20 mouse cellular contexts compared by ENCODE assay signal in the genomic region with DNA sequence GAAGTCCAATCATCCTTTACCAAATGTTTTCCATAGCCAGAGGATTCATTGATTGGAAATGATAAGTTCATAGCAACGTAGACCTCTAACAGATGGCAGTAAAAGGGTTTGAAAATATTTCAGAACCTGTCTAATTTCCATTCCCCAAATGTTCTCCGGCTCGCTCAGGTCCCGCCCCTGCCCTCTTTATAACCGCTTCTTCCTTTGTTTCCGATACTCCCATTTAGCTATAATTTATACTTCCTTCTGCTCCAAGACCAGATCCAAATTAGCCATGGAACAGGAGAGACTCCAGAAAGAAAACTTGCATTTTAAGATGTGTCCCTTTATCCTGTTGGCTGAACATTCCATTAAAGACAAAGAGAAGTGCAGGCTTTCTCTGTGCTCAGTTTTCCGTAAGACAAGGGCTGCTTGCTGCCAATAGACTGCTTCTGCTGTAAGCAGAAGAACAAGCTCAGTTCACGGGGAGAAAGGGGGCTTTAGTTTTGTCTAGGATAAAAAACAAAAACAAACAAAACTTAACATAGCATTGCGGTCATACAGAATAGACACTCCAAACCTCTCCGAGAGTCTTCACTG.
DNase-seq lines count a peak whose midpoint lies in the region; ATAC-seq and TF ChIP-seq lines count a peak whose summit lies in the region.
"Had no signal": no experiment of that assay in that cellular context is flagged by ENCODE, and none has a peak within 500 bp of the region (broad histone marks: within the 10 kb centered on the region; RNA-seq: fewer than 3 reads in every experiment).

No protein-coding gene starts in this region.

- peak overlapping the region; percentile 35; the same call in 1 of the 2 replicates for H3K9ac ChIP-seq in forebrain, embryonic 14.5 days (ENCODE audit: low read length)
- H3K9ac ChIP-seq in forebrain, postnatal 0 days: 0 out of 2 replicates have a peak overlapping the region, but pooled peaks have one; percentile 19
- H3K9ac ChIP-seq: embryonic facial prominence, embryonic 15.5 days; heart, embryonic 12.5 days; midbrain, embryonic 12.5 days had no signal

- WGBS in forebrain, embryonic 14.5 days: 20% methylated on average over 10 of the region's 10 CpGs
- 20% methylated on average over 10 of the region's 10 CpGs for WGBS in forebrain, postnatal 0 days

- peak; percentile 72 for ATAC-seq in forebrain, embryonic 14.5 days
- peak; percentile 59 for ATAC-seq in forebrain, postnatal 0 days
- ATAC-seq: inflammation-experienced regulatory T-cells, adult 6 months had no signal

- H3K27ac ChIP-seq in layer of hippocampus, adult 2 months: no peak overlapping the region; the same call in 1 of the 2 replicates
- no peak overlapping the region for H3K27ac ChIP-seq in forebrain, embryonic 14.5 days (ENCODE audit: low read depth, low read length)
- H3K27ac ChIP-seq in forebrain, postnatal 0 days (ENCODE audit: low read depth, low read length): no peak overlapping the region
- H3K27ac ChIP-seq: embryonic facial prominence, embryonic 15.5 days; gastrocnemius, adult 2 months; midbrain, embryonic 12.5 days had no signal

- H3K27me3 ChIP-seq in forebrain, embryonic 14.5 days (replicated peaks; ENCODE audit: control insufficient read depth, insufficient read depth, low read length): no peaks in the 10 kb centered on the region
- no peaks in the 10 kb centered on the region for H3K27me3 ChIP-seq in forebrain, postnatal 0 days (ENCODE audit: insufficient read depth, low read length)
- H3K27me3 ChIP-seq: embryonic facial prominence, embryonic 15.5 days; heart, embryonic 12.5 days; midbrain, embryonic 12.5 days had no signal

- H3K4me1 ChIP-seq in forebrain, embryonic 14.5 days (ENCODE audit: control insufficient read depth, insufficient read depth, low read length): peaks cover 3% of the 10 kb centered on the region
- no peaks in the 10 kb centered on the region; the same call in 1 of the 2 replicates for H3K4me1 ChIP-seq in forebrain, postnatal 0 days (ENCODE audit: insufficient read depth)
- H3K4me1 ChIP-seq: embryonic facial prominence, embryonic 15.5 days; heart, embryonic 12.5 days; midbrain, embryonic 12.5 days had no signal

- H3K36me3 ChIP-seq in forebrain, embryonic 14.5 days (ENCODE audit: control insufficient read depth, insufficient read depth, low read length): no peaks in the 10 kb centered on the region
- no peaks in the 10 kb centered on the region for H3K36me3 ChIP-seq in forebrain, postnatal 0 days (ENCODE audit: insufficient read depth)
- H3K36me3 ChIP-seq: embryonic facial prominence, embryonic 15.5 days; heart, embryonic 12.5 days; midbrain, embryonic 12.5 days had no signal

- peak overlapping the region; percentile 37 for H3K4me3 ChIP-seq in layer of hippocampus, adult 2 months
- H3K4me3 ChIP-seq in forebrain, embryonic 14.5 days (ENCODE audit: low read depth, low read length): no peak overlapping the region
- peak overlapping the region; percentile 21 for H3K4me3 ChIP-seq in forebrain, postnatal 0 days (ENCODE audit: low read depth, low read length)
- H3K4me3 ChIP-seq: embryonic facial prominence, embryonic 15.5 days; gastrocnemius, adult 2 months; heart, embryonic 12.5 days; midbrain, embryonic 12.5 days had no signal

- H3K4me2 ChIP-seq in forebrain, embryonic 14.5 days (ENCODE audit: low read length): peak overlapping the region; percentile 41
- peak overlapping the region; percentile 43 for H3K4me2 ChIP-seq in forebrain, postnatal 0 days (ENCODE audit: low read depth)
- H3K4me2 ChIP-seq: embryonic facial prominence, embryonic 15.5 days; heart, embryonic 12.5 days; liver, embryonic 11.5 days; midbrain, embryonic 12.5 days had no signal

- no peak for DNase-seq in layer of hippocampus, adult 2 months (ENCODE audit: low spot score in 2 of 2)
- DNase-seq in layer of hippocampus, adult 11-12 months (ENCODE audit: low spot score): no peak
- DNase-seq in forebrain, embryonic 14.5 days (ENCODE audit: low spot score): peak; percentile 64
- peak; percentile 46 for DNase-seq in forebrain, postnatal 0 days
- DNase-seq in mesoderm, embryonic 11.5 days (ENCODE audit: low read depth, low spot score): peak; percentile 22
- no peak for DNase-seq in c-Kit-positive CD71-positive TER-119-positive erythroid progenitor cells, embryonic 14.5 days (ENCODE audit: low spot score)
- no peak for DNase-seq in cerebellum, postnatal 10 days
- no peak for DNase-seq in left cerebral cortex, adult 9 months (ENCODE audit: low spot score in 2 of 2)
- DNase-seq: adrenal gland, adult 2 months; cerebellum, postnatal 14 days; gastrocnemius, adult 2 months; heart, postnatal 14 days; kidney, adult 2 months; kidney, postnatal 25 days; lung, adult 2 months had no signal

- no peaks in the 10 kb centered on the region for H3K9me3 ChIP-seq in forebrain, embryonic 14.5 days (replicated peaks; ENCODE audit: control insufficient read depth, low read length)
- H3K9me3 ChIP-seq in forebrain, postnatal 0 days (ENCODE audit: low read length): no peaks in the 10 kb centered on the region
- H3K9me3 ChIP-seq: embryonic facial prominence, embryonic 15.5 days; heart, embryonic 12.5 days; midbrain, embryonic 12.5 days had no signal

- no peak for TF ChIP-seq CTCF in layer of hippocampus, adult 2 months (conservative IDR thresholded peaks at IDR 0.05)
- TF ChIP-seq CTCF in forebrain, postnatal 0 days (IDR thresholded peaks at IDR 0.05; ENCODE audit: low read depth): no peak

Comparison
In these comparisons a context has a peak if more than half of its experiments do, and no peak if none do; other contexts are left out.
1. DNase-seq: peak in forebrain, embryonic 14.5 days (single experiment), forebrain, postnatal 0 days (single experiment) and mesoderm, embryonic 11.5 days (single experiment); none in layer of hippocampus, adult 2 months (0 of 2), layer of hippocampus, adult 11-12 months (single experiment), c-Kit-positive CD71-positive TER-119-positive erythroid progenitor cells, embryonic 14.5 days (single experiment), cerebellum, postnatal 10 days (0 of 2) and left cerebral cortex, adult 9 months (0 of 2).